Mouse (Mus musculus): ENCODE data around the gene 1700020A23Rik. TPM values are rescaled to one million over a fixed set of nuclear protein-coding genes. Genes with fewer than 3 reads are reported as not detected.

1700020A23Rik gene
- polyA plus RNA-seq, 2 experiments: not detected

DNA sequence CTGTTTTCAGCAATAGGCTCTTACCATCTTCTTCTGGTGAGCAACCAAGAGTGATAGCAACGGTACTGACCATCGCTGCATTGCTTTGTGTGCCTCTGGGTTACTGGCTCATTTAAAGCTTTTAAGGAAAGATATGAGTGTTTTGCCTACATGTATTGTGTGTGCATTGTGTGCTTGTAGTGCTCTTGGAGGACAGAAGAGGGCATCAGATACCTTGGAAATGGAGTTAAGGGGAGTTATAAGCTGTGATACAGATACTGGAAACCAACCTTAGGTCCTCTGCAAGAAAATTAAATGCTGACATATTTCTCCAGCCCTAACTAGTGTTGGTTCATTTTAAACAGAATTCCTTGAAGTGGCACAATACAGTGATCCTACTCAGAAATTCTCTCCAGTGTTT lies 16.3 kb upstream of the 1700020A23Rik start:
- 77% methylated on average over 2 of the region's 2 CpGs for WGBS
- H3K9ac ChIP-seq (ENCODE audit: low read depth, low read length, severe bottlenecking): no peak overlapping the region
- no peak for ATAC-seq (ENCODE audit: low FRiP score, low read depth)
- TF ChIP-seq POLR2A (IDR thresholded peaks at IDR 0.05; ENCODE audit: borderline replicate concordance, extremely low read depth, insufficient read depth, insufficient read length): no peak
- H3K4me3 ChIP-seq (replicated peaks; ENCODE audit: low read length): no peak overlapping the region
- H3K27ac ChIP-seq (replicated peaks; ENCODE audit: low read depth, low read length): no peak overlapping the region
- H3K27me3 ChIP-seq (ENCODE audit: control insufficient read depth, insufficient read depth, low read length): no peaks in the 10 kb centered on the region
- DNase-seq (ENCODE audit: low spot score): no peak
- no peak overlapping the region for H3K4me2 ChIP-seq (replicated peaks; ENCODE audit: low read depth, low read length, severe bottlenecking)
- H3K9me3 ChIP-seq (ENCODE audit: control insufficient read depth, low read length): no peaks in the 10 kb centered on the region
- H3K36me3 ChIP-seq (ENCODE audit: control insufficient read depth, insufficient read depth, low read length): peaks cover 35% of the 10 kb centered on the region
- H3K4me1 ChIP-seq (ENCODE audit: control insufficient read depth, insufficient read depth, low read length): no peaks in the 10 kb centered on the region

- H3K4me2 ChIP-seq (replicated peaks; ENCODE audit: low read depth, low read length, severe bottlenecking): no peak overlapping the region
- peaks cover 54% of the 10 kb centered on the region for H3K36me3 ChIP-seq (ENCODE audit: control insufficient read depth, insufficient read depth, low read length)
- no peaks in the 10 kb centered on the region for H3K27me3 ChIP-seq (ENCODE audit: control insufficient read depth, insufficient read depth, low read length)
- no peak overlapping the region for H3K27ac ChIP-seq (replicated peaks; ENCODE audit: low read depth, low read length)
- H3K9me3 ChIP-seq (ENCODE audit: control insufficient read depth, low read length): no peaks in the 10 kb centered on the region
- WGBS: 83% methylated on average over 11 of the region's 11 CpGs
- H3K9ac ChIP-seq (ENCODE audit: low read depth, low read length, severe bottlenecking): no peak overlapping the region
- no peak for TF ChIP-seq POLR2A (IDR thresholded peaks at IDR 0.05; ENCODE audit: borderline replicate concordance, extremely low read depth, insufficient read depth, insufficient read length)
- ATAC-seq (ENCODE audit: low FRiP score, low read depth) (no peak), DNase-seq (ENCODE audit: low spot score) (no peak)
- peaks cover 2% of the 10 kb centered on the region; the same call in 1 of the 2 replicates for H3K4me1 ChIP-seq (ENCODE audit: control insufficient read depth, insufficient read depth, low read length)
- H3K4me3 ChIP-seq (replicated peaks; ENCODE audit: low read length): no peak overlapping the region
Measured at GRCm38 (mm10) chr2:130390993-130391625, 13.9 kb upstream of the 1700020A23Rik start.

- Histone ChIP-seq H3K27me3 (ENCODE audit: control insufficient read depth, insufficient read depth, low read length) (no peaks in the 10 kb centered on the region), H3K27ac (replicated peaks; ENCODE audit: low read depth, low read length) (no peak overlapping the region), H3K9me3 (ENCODE audit: control insufficient read depth, low read length) (no peaks in the 10 kb centered on the region), H3K4me1 (ENCODE audit: control insufficient read depth, insufficient read depth, low read length) (peaks cover 14% of the 10 kb centered on the region), H3K9ac (ENCODE audit: low read depth, low read length, severe bottlenecking) (no peak overlapping the region), H3K4me3 (replicated peaks; ENCODE audit: low read length) (no peak overlapping the region), H3K36me3 (ENCODE audit: control insufficient read depth, insufficient read depth, low read length) (peaks cover 54% of the 10 kb centered on the region), H3K4me2 (replicated peaks; ENCODE audit: low read depth, low read length, severe bottlenecking) (no peak overlapping the region)
- TF ChIP-seq POLR2A (IDR thresholded peaks at IDR 0.05; ENCODE audit: borderline replicate concordance, extremely low read depth, insufficient read depth, insufficient read length): no peak
- no peak for ATAC-seq (ENCODE audit: low FRiP score, low read depth)
- WGBS: 83% methylated on average over 3 of the region's 3 CpGs
- DNase-seq (ENCODE audit: low spot score): no peak
Measured at GRCm38 (mm10) chr2:130392836-130393235, 12.2 kb upstream of the 1700020A23Rik start.

- no peak overlapping the region for H3K4me3 ChIP-seq (replicated peaks; ENCODE audit: low read length)
- no peak for DNase-seq (ENCODE audit: low spot score)
- WGBS: 95% methylated on average over 11 of the region's 11 CpGs
- peaks cover 23% of the 10 kb centered on the region for H3K4me1 ChIP-seq (ENCODE audit: control insufficient read depth, insufficient read depth, low read length)
- no peaks in the 10 kb centered on the region for H3K27me3 ChIP-seq (ENCODE audit: control insufficient read depth, insufficient read depth, low read length)
- no peak overlapping the region for H3K4me2 ChIP-seq (replicated peaks; ENCODE audit: low read depth, low read length, severe bottlenecking)
- ATAC-seq (ENCODE audit: low FRiP score, low read depth): no peak
- H3K36me3 ChIP-seq (ENCODE audit: control insufficient read depth, insufficient read depth, low read length): peaks cover 49% of the 10 kb centered on the region
- H3K9ac ChIP-seq (ENCODE audit: low read depth, low read length, severe bottlenecking): no peak overlapping the region
- no peak overlapping the region for H3K27ac ChIP-seq (replicated peaks; ENCODE audit: low read depth, low read length)
- H3K9me3 ChIP-seq (ENCODE audit: control insufficient read depth, low read length): no peaks in the 10 kb centered on the region
- no peak for TF ChIP-seq POLR2A (IDR thresholded peaks at IDR 0.05; ENCODE audit: borderline replicate concordance, extremely low read depth, insufficient read depth, insufficient read length)
Measured at GRCm38 (mm10) chr2:130395696-130396095, 9.4 kb upstream of the 1700020A23Rik start.

DNA sequence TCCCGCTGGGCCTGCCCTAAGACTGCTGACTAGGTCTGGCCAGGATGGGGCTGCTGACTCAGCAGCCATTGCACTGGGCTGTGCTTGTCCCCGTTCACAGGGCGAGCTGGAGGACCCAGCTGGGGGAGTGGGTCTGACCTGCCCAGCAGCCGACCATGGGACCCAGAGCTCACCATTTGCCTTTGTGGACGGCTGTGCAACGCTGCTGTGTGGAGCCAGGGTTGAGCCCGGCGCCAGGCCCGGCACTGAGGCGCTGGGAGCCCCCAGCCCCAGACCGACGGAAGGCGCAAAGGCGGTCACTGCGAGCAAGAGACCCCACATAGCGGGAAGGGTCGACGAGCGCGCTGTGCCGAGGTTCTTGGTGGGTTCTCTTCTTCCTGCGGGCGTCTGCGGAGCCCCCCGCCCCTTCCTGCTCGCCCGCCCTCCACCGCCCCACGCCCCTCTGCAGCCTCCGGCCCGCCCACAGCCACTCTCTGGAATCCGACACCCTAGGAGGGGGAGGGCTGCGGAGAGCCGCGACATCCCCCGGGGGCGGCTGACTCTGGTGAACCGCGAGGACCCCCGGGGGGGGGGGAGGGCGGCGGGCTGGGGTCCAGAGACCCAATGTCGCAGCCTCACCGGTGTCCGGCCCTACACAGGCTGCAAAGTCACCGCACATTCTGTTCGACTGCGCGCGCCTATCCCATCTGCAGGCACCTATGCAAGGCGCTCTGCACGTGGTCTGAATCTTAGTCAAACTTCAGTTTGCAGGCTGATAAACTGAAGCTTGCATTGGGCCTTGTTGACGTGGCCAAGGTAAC lies 7.7 kb upstream of the 1700020A23Rik start, which contains the start of gene Cpxm1:
Gene Cpxm1, minus strand, starts transcription at position 389 of the 800 bp plus-strand sequence.
- 0% methylated on average over 37 of the region's 53 CpGs for WGBS
- ATAC-seq (ENCODE audit: low FRiP score, low read depth) (peak; percentile 93), DNase-seq (ENCODE audit: low spot score) (peak; percentile 57)
- Histone ChIP-seq H3K4me2 (replicated peaks; ENCODE audit: low read depth, low read length, severe bottlenecking) (peak within 1 kb of the TSS; percentile 84), H3K9me3 (ENCODE audit: control insufficient read depth, low read length) (no peaks in the 10 kb centered on the region), H3K4me1 (ENCODE audit: control insufficient read depth, insufficient read depth, low read length) (peaks cover 26% of the 10 kb centered on the region), H3K27ac (replicated peaks; ENCODE audit: low read depth, low read length) (peak within 1 kb of the TSS; percentile 88), H3K9ac (ENCODE audit: low read depth, low read length, severe bottlenecking) (peak within 1 kb of the TSS; percentile 83), H3K27me3 (ENCODE audit: control insufficient read depth, insufficient read depth, low read length) (no peaks in the 10 kb centered on the region), H3K36me3 (ENCODE audit: control insufficient read depth, insufficient read depth, low read length) (peaks cover 34% of the 10 kb centered on the region), H3K4me3 (replicated peaks; ENCODE audit: low read length) (peak within 1 kb of the TSS; percentile 73)
- 0 out of 2 replicates have a peak, but pooled peaks have one; percentile 47 for TF ChIP-seq POLR2A (IDR thresholded peaks at IDR 0.05; ENCODE audit: borderline replicate concordance, extremely low read depth, insufficient read depth, insufficient read length)
